Mouse (Mus musculus) lung, postnatal 0 days (tissue): ENCODE data around the gene Cacna1a.

ENCODE experiments used
- CTCF ChIP-seq: IDR thresholded peaks from 2 replicates; pipeline ENCODE4 v1.5.1; 2016; ENCODE audit warnings: antibody characterized with exemption, mild to moderate bottlenecking
- EP300 ChIP-seq: IDR thresholded peaks from 2 replicates; pipeline ENCODE4 v1.6.1; 2016; ENCODE audit warnings: antibody characterized with exemption, mild to moderate bottlenecking, control low read depth

GRCm38 (mm10) chr8:84660819-84661457 is 272.7 kb downstream of the Cacna1a start:
- TF ChIP-seq CTCF (no peak), EP300 (no peak; the same call in 1 of the 2 replicates)
